ENCODE assay signal across 10 mouse cellular contexts in the genomic region with DNA sequence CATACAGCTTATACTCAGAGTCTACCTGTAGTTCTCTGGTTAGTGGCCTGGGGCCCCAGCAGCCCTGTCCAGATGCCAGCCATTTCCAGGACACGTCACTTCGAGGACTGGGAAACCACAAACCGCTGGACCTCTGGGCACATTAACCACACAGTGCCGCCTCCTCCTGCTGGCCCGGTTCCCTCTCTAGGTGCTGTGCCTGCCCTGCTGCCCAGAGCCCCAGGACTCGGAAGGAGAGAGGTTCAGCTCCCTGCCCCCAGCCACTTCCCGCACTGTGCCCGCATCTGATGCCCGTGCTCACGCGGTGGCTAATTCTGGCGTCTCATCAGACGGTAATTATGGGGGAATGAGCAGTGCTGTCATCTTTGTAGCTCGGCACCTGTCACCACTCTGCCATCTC. TPM values are rescaled to one million over a fixed set of nuclear protein-coding genes. Genes with fewer than 3 reads are reported as not detected.
DNase-seq lines count a peak whose midpoint lies in the region; ATAC-seq and TF ChIP-seq lines count a peak whose summit lies in the region.
"Had no signal": no experiment of that assay in that cellular context is flagged by ENCODE, and none has a peak within 500 bp of the region (broad histone marks: within the 10 kb centered on the region; RNA-seq: fewer than 3 reads in every experiment).

No protein-coding gene starts in this region.

- no peak for TF ChIP-seq EP300 in heart, adult 2 months (IDR thresholded peaks at IDR 0.05; ENCODE audit: insufficient read depth, low read depth, low read length)

- no peak for DNase-seq in heart, embryonic 10.5 days (ENCODE audit: low spot score)
- DNase-seq in heart, adult 2 months: no peak
- DNase-seq in midbrain, embryonic 10.5 days (ENCODE audit: low spot score): no peak
- no peak for DNase-seq in midbrain, embryonic 11.5 days (ENCODE audit: low spot score, missing footprints)
- DNase-seq in cerebellum, postnatal 10 days: peak; percentile 52 to 54
- DNase-seq in ovary, adult 18-20 months (ENCODE audit: low spot score): no peak
- DNase-seq: embryo, embryonic 11 days; liver, embryonic 13.5 days had no signal

- H3K9me3 ChIP-seq in heart, embryonic 10.5 days: no peaks in the 10 kb centered on the region
- no peaks in the 10 kb centered on the region for H3K9me3 ChIP-seq in midbrain, embryonic 10.5 days (replicated peaks)
- no peaks in the 10 kb centered on the region for H3K9me3 ChIP-seq in midbrain, embryonic 11.5 days (ENCODE audit: control insufficient read depth, low read length)
- H3K9me3 ChIP-seq: liver, embryonic 13.5 days had no signal

- no peaks in the 10 kb centered on the region for H3K79me2 ChIP-seq in heart, adult 2 months (replicated peaks; ENCODE audit: control insufficient read depth, insufficient read depth, low read length)

- no peak overlapping the region for H3K4me2 ChIP-seq in midbrain, embryonic 11.5 days
- H3K4me2 ChIP-seq: heart, embryonic 11.5 days; liver, embryonic 13.5 days had no signal

- no peak for TF ChIP-seq CTCF in heart, adult 2 months (IDR thresholded peaks at IDR 0.05)

- WGBS in heart, embryonic 10.5 days: 58% methylated on average over 14 of the region's 14 CpGs
- WGBS in heart, adult 2 months: 60% methylated on average over 14 of the region's 14 CpGs
- 66% methylated on average over 14 of the region's 14 CpGs for WGBS in midbrain, embryonic 10.5 days
- WGBS in midbrain, embryonic 11.5 days: 65% methylated on average over 14 of the region's 14 CpGs

- ATAC-seq in midbrain, embryonic 11.5 days (ENCODE audit: low FRiP score): no peak
- peak; percentile 52 for ATAC-seq in megakaryocyte progenitor cell, adult 5-6 weeks (replicated peaks; ENCODE audit: poor library complexity)

- peaks cover 77% of the 10 kb centered on the region for H3K4me1 ChIP-seq in heart, embryonic 10.5 days
- H3K4me1 ChIP-seq in heart, adult 2 months (ENCODE audit: control insufficient read depth, insufficient read depth, low read length): no peaks in the 10 kb centered on the region
- H3K4me1 ChIP-seq in midbrain, embryonic 10.5 days: peaks cover 96% of the 10 kb centered on the region
- peaks cover 36% of the 10 kb centered on the region for H3K4me1 ChIP-seq in midbrain, embryonic 11.5 days (ENCODE audit: control insufficient read depth, insufficient read depth, low read length)

- no peak overlapping the region for H3K9ac ChIP-seq in heart, adult 2 months (ENCODE audit: low read depth, low read length)
- no peak overlapping the region for H3K9ac ChIP-seq in midbrain, embryonic 11.5 days (ENCODE audit: low read length)
- H3K9ac ChIP-seq: liver, embryonic 13.5 days had no signal

- no peak overlapping the region for H3K4me3 ChIP-seq in heart, embryonic 10.5 days
- H3K4me3 ChIP-seq in heart, adult 2 months: no peak overlapping the region
- H3K4me3 ChIP-seq in midbrain, embryonic 10.5 days: 0 out of 2 replicates have a peak overlapping the region, but pooled peaks have one; percentile 2
- no peak overlapping the region for H3K4me3 ChIP-seq in midbrain, embryonic 11.5 days (ENCODE audit: low read depth, low read length)
- H3K4me3 ChIP-seq: liver, embryonic 13.5 days had no signal

- peak overlapping the region; percentile 31; the same call in 1 of the 2 replicates for H3K27ac ChIP-seq in heart, embryonic 10.5 days
- H3K27ac ChIP-seq in heart, adult 2 months: no peak overlapping the region
- H3K27ac ChIP-seq in midbrain, embryonic 10.5 days (replicated peaks): 0 out of 2 replicates have a peak overlapping the region, but pooled peaks have one; percentile 29
- H3K27ac ChIP-seq in midbrain, embryonic 11.5 days (ENCODE audit: low read depth, low read length): no peak overlapping the region
- H3K27ac ChIP-seq: liver, embryonic 13.5 days had no signal

- TF ChIP-seq POLR2A in heart, adult 2 months (IDR thresholded peaks at IDR 0.05; ENCODE audit: insufficient read depth, low read depth, low read length): no peak

- H3K36me3 ChIP-seq in heart, embryonic 10.5 days: no peaks in the 10 kb centered on the region
- no peaks in the 10 kb centered on the region for H3K36me3 ChIP-seq in heart, adult 2 months (ENCODE audit: control insufficient read depth, insufficient read depth, low read length)
- H3K36me3 ChIP-seq in midbrain, embryonic 10.5 days: no peaks in the 10 kb centered on the region
- no peaks in the 10 kb centered on the region for H3K36me3 ChIP-seq in midbrain, embryonic 11.5 days (ENCODE audit: control insufficient read depth, insufficient read depth, low read length)
- H3K36me3 ChIP-seq: liver, embryonic 13.5 days had no signal

- intact Hi-C loops in heart, adult 2 months (cut with DNase I): no loop called here

- peaks cover 93% of the 10 kb centered on the region for H3K27me3 ChIP-seq in heart, embryonic 10.5 days (ENCODE audit: insufficient read depth, poor library complexity, severe bottlenecking)
- peaks cover 6% of the 10 kb centered on the region; the same call in 1 of the 2 replicates for H3K27me3 ChIP-seq in heart, adult 2 months (ENCODE audit: control insufficient read depth, insufficient read depth, low read length)
- peaks cover 100% of the 10 kb centered on the region for H3K27me3 ChIP-seq in midbrain, embryonic 10.5 days (ENCODE audit: low read depth, poor library complexity, severe bottlenecking)
- peaks cover 13% of the 10 kb centered on the region; the same call in 1 of the 2 replicates for H3K27me3 ChIP-seq in midbrain, embryonic 11.5 days (ENCODE audit: control insufficient read depth, insufficient read depth, low read length)

RNA-seq across cellular contexts. Expression of a gene that starts 12.3 kb away (rescaled TPM):
- 0.05 and 0.14 TPM in 2 replicates for polyA plus RNA-seq in heart, embryonic 10.5 days (2016; fragmentation: Nextera tagmentation; extraction: Ambion mirVana)
- total RNA-seq in heart, adult 2 months (2021): under 1 TPM; 0.13 to 0.36 TPM
- 0.26 and 0.31 TPM in 2 replicates for polyA plus RNA-seq in heart, adult 2 months (2012; rRNA removed)
- 0.89 and 1.6 TPM in 2 replicates for polyA plus RNA-seq in midbrain, embryonic 10.5 days (2016; fragmentation: Nextera tagmentation; extraction: Ambion mirVana)
- 1.7 and 2.2 TPM in 2 replicates for polyA plus RNA-seq in midbrain, embryonic 11.5 days (2014; fragmentation: Nextera tagmentation; extraction: Ambion mirVana)
- 0.02 TPM in 1 of 2 replicates, not detected in the other for total RNA-seq in megakaryocyte progenitor cell, adult 5-6 weeks (2015)
- not detected in 2 replicates for total RNA-seq in megakaryocyte progenitor cell, adult 5-6 weeks (2017)
- polyA plus RNA-seq: liver, embryonic 13.5 days had no signal

Comparison
In these comparisons a context has a peak if more than half of its experiments do, and no peak if none do; other contexts are left out.
1. H3K27ac ChIP-seq: peak in heart, embryonic 10.5 days (single experiment) and midbrain, embryonic 10.5 days (single experiment); none in heart, adult 2 months (single experiment) and midbrain, embryonic 11.5 days (single experiment).
2. DNase-seq: peak in cerebellum, postnatal 10 days (2 of 2); none in heart, embryonic 10.5 days (single experiment), heart, adult 2 months (0 of 2), midbrain, embryonic 10.5 days (single experiment), midbrain, embryonic 11.5 days (single experiment) and ovary, adult 18-20 months (single experiment).